Mouse (Mus musculus) embryo, embryonic 10.5 days (tissue): ENCODE measurements at regions not wholly inside any gene's neighbourhood (a gene's known extent, or its start where the extent isn't known, plus 50 kb on each side); places are given as distances from the start of the nearest gene placed in this dataset.
A peak's percentile ranks its signal among the peaks of the same experiment; 100 is the strongest.

Experiments
- DNase-seq: peaks from one replicate; pipeline ENCODE4 v3.0.0-alpha.2; 2015; ENCODE audit warnings: low spot score

DNA sequence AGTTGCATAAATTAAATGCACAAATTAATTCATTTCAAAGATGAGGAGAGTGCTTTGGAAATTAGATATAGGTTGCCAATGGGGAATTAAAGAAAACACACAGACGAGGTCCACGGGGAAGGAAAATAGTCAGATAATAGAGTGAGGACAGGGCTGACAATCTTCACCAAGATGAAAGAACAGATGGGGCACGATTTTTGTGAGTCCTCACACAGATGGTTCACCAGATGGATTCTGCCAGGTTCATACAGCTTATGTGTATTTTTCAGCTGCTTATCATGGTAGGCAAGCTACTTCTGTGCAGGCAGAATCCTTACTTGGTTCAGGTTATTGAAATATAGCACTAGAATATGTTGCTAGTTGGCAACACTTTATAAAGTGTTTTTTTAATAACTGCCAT is 1585.4 kb upstream of the Igfbp7 start:
- peak; percentile 10 for DNase-seq

DNA sequence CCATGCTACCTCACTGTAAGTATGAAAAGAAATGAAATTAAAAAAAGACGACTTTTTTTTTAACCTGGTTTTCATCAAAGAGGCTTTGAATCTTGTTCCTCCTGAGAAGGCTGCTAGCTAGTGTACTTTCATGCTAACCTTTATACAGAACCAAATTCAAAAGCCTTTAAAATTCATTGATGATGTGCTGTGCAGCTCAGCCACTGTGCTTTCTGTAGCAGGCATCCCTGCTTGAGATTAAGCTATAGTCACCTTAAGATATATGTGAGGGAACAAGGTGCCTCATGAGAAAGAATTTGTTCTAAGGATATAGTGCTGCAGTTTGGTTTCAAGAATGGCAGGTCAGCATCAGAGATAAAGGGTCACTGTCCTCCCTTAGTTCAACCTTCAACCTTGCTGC is 1581.9 kb upstream of the Igfbp7 start:
- DNase-seq, result no peak

DNA sequence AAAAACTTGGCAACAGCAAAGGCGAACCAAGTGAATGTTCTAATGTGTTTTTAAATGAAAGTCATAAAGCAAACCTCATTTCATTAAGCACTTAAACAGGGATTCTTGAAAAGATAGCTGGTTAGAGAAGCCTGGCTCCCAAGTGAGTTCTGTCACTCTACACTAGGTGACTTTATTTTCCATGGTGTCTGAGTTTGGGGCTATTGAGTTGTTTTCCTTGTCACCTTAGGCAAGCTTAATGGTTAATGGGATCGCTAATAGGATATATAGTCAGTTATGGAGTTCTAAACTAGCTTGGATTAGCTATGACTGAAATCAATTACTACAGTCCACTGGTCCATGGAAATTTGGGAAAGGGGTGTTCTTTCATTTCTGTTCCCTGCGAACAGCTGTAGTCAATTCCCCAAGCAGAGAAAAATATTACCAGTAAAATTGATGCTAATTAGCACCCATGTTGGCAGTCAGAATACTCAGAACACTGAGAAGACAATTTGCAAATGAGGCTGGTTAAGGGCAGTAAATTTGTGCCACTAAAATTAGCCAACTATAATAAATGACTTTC is 1568.7 kb upstream of the Igfbp7 start:
- no peak for DNase-seq

DNA sequence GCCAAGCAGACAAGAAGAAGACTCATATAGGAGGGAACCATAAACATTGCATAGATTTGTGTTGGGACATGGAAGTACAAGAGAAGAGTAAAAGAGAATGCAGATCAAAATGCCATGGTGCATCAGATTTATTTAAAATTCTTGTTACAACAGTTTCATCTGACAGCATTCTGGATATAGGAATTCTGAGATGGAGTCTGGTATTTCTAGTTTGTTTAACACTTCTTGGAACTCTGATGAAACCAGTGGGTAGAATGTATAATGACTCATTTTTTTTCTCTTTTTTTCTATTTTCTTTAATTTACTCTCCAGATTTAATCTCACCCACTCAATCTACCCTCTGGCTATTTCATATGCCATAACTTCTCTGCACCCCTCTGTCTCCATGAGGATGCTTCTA is 1537.9 kb upstream of the Igfbp7 start:
- DNase-seq, result no peak

DNA sequence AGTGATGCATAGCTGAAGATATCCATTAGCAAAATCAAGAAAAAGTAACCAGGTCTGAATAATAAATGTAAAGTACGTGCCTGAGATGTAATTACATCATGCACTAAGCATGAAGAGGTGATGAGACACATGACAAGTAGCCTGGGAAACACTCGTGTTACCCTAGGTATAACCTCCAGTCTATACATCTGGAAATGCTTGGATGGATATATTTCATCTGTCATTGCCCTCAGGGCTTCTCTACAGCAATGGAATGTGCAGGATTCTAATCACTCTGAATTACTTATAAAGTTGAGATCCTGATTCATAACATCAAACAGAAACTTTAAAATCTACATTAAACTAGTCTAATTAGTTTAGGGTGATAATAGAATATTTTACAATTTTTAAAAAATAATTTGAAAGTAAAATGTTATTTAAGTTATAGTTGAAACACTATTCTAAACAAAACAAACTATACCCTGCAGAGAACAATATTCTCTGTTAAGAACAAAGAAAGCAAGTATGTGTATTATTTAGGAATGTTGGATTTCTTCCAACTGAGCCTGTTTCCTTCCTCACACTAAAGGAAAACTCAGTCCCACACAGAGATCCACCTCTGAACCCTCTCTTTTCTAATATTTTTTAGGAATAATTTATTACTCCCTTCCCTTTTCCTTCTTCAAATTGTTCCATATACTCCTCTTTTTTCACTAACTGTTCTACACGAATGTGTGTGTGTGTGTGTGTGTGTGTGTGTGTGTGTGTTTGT is 1514.2 kb upstream of the Igfbp7 start:
- DNase-seq, result peak; percentile 36

DNA sequence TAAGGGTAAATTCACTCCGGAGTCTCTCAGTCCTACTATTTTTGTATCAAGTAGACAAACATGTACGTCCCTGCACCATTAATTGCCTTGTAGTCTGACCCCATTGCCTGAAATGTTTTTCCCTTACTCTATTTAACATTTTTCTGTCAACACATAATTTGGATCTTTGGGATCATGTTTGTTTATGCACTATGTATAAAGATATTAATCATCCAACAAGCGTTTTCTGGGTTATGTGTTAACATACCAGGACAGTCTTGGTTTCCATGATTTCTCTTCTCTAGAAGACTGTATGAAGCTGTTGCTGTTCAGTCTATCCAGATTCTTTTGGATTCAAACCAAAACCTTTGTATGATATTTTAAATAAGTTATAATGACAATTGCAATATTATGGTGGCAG is 1492.3 kb upstream of the Igfbp7 start:
- DNase-seq, result no peak

DNA sequence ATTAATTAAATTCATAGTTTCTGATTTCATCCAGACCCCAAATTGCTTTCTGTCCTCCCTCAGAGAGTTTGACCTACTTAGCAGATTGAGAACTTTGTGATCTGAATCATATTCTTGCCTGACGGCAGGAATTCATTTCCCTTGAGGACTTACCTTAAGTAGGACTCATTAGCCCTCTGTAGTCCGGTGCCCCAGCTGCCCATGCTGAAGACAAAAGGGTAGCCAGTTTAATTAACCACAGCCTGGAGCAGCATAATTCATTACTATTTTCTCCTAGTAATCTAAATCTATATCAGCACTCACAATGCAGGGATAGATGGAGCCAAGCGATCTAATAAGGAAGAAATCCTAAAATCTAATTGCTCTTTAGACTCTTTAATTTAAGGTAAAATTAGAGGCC is 1470.9 kb upstream of the Igfbp7 start:
- DNase-seq, result peak; percentile 2

DNA sequence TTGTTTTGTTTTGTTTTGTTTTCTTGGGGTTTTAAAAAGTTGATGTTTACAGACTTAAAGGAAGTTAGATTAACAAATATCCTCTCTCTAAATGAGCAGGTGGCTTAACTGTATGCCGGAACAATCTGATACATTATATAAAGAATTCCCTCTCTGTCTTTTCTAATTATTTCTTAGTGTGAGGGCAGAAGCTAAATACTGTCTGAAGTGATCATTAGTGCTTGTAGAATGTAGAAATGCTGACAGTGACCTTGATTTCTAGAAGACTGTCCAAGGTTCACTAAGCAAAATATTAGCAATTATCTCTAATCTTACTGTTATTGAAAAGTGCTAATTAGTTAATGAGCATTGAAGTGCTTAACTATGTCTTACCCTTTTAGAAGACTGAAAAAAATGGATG is 1437.3 kb upstream of the Igfbp7 start:
- no peak for DNase-seq

DNA sequence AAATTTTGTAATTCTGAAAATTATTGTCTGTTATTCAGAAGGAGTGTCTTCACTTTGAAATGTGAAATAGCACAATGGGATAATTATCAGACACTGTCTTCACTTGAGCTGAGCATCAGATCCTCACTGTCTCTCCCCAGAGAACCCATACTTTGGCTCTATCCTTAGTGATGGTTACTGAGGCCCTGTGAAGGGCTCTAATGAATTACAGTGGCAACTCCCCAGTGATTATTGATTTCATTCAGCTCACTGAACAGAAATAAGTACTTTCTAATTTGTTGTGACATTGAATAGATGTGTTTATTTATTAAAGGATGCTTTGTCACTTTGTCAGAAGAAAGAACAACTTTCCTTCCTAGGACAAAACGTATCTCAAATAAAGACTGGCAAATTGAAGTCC is 1389.5 kb upstream of the Igfbp7 start:
- DNase-seq, result no peak
